Mouse (Mus musculus): ENCODE data around the gene Gan. TPM values are rescaled to one million over a fixed set of nuclear protein-coding genes. Genes with fewer than 3 reads are reported as not detected.

The Gan gene
- polyA plus RNA-seq, 1 experiment from 2014 or later, result 2.4 TPM

DNA sequence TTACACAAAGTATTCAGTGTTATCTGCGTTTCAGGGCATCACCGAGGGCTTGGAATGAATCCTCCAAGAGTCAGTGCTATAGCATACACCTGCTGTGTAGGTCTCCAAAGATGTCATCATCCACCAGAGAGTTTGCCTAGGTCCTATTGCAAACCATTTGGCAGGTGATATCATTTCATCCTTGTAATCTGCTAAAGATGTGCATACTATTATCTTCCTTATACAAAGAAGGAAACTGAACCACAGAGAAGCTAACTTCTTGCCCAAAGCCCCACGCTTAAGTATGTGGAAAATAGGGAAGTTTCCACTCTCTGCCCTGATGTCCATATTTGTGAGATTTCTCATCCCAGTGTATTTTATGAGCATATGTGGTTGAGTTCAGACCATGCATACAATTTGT is 31.5 kb upstream of the Gan start:
- Histone ChIP-seq H3K4me1 (no peaks in the 10 kb centered on the region), H3K36me3 (no peaks in the 10 kb centered on the region), H3K27me3 (ENCODE audit: low read depth, poor library complexity, severe bottlenecking) (no peaks in the 10 kb centered on the region), H3K9me3 (replicated peaks) (no peaks in the 10 kb centered on the region), H3K27ac (replicated peaks) (no peak overlapping the region), H3K4me3 (no peak overlapping the region)
- WGBS, result 92% methylated on average over 3 of the region's 3 CpGs
- no peak for DNase-seq (ENCODE audit: low spot score)

GRCm38 (mm10) chr8:117127063-117127462 is 30.9 kb upstream of the Gan start:
- Histone ChIP-seq H3K36me3 (no peaks in the 10 kb centered on the region), H3K4me1 (no peaks in the 10 kb centered on the region), H3K9me3 (replicated peaks) (no peaks in the 10 kb centered on the region), H3K4me3 (no peak overlapping the region), H3K27ac (replicated peaks) (no peak overlapping the region), H3K27me3 (ENCODE audit: low read depth, poor library complexity, severe bottlenecking) (no peaks in the 10 kb centered on the region)
- no peak for DNase-seq (ENCODE audit: low spot score)
- 85% methylated on average over 8 of the region's 8 CpGs for WGBS

GRCm38 (mm10) chr8:117133702-117134101 is 24.2 kb upstream of the Gan start:
- DNase-seq (ENCODE audit: low spot score), result no peak
- Histone ChIP-seq H3K27me3 (ENCODE audit: low read depth, poor library complexity, severe bottlenecking) (no peaks in the 10 kb centered on the region), H3K36me3 (no peaks in the 10 kb centered on the region), H3K9me3 (replicated peaks) (no peaks in the 10 kb centered on the region), H3K27ac (replicated peaks) (no peak overlapping the region), H3K4me1 (no peaks in the 10 kb centered on the region), H3K4me3 (no peak overlapping the region)
- 83% methylated on average over 3 of the region's 3 CpGs for WGBS

- H3K4me1 ChIP-seq, result no peaks in the 10 kb centered on the region
- no peaks in the 10 kb centered on the region for H3K27me3 ChIP-seq (ENCODE audit: low read depth, poor library complexity, severe bottlenecking)
- peaks cover 5% of the 10 kb centered on the region for H3K9me3 ChIP-seq (replicated peaks)
- WGBS, result 19% methylated on average over 4 of the region's 4 CpGs
- no peak overlapping the region for H3K27ac ChIP-seq (replicated peaks)
- no peak for DNase-seq (ENCODE audit: low spot score)
- no peak overlapping the region for H3K4me3 ChIP-seq
- no peaks in the 10 kb centered on the region for H3K36me3 ChIP-seq
These were observed 21.6 kb upstream of the Gan start for GRCm38 (mm10) chr8:117136351-117136750.

- Histone ChIP-seq H3K4me1 (no peaks in the 10 kb centered on the region), H3K27me3 (ENCODE audit: low read depth, poor library complexity, severe bottlenecking) (no peaks in the 10 kb centered on the region), H3K4me3 (no peak overlapping the region), H3K36me3 (no peaks in the 10 kb centered on the region), H3K27ac (replicated peaks) (no peak overlapping the region), H3K9me3 (replicated peaks) (peaks cover 5% of the 10 kb centered on the region)
- DNase-seq (ENCODE audit: low spot score), result no peak
- WGBS, result 56% methylated on average over 2 of the region's 2 CpGs
These were observed 21.2 kb upstream of the Gan start for GRCm38 (mm10) chr8:117136763-117137162.

DNA sequence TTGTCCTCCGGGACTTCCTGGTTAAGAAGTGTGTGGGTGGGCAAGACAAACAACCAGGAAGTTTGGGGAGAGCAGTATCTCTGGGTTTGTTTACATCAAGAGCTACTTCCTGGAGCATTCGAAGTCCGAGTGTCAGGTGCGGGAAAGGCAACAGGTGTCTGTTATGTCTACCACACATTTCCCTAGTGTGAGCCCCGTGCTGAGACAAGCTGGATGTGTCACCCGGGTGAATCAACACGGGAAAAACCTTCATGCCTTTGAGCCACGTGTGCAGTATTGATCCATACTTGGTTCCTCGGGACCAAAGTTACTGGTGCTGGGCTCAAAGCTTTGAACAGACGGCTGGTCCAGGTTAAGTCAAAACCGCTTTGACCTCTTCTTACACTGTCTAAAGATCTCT is 20.6 kb upstream of the Gan start:
- DNase-seq (ENCODE audit: low spot score), result no peak
- H3K27ac ChIP-seq (replicated peaks), result no peak overlapping the region
- H3K4me3 ChIP-seq, result no peak overlapping the region
- peaks cover 5% of the 10 kb centered on the region for H3K9me3 ChIP-seq (replicated peaks)
- no peaks in the 10 kb centered on the region for H3K36me3 ChIP-seq
- no peaks in the 10 kb centered on the region for H3K27me3 ChIP-seq (ENCODE audit: low read depth, poor library complexity, severe bottlenecking)
- H3K4me1 ChIP-seq, result no peaks in the 10 kb centered on the region
- 71% methylated on average over 11 of the region's 11 CpGs for WGBS

DNA sequence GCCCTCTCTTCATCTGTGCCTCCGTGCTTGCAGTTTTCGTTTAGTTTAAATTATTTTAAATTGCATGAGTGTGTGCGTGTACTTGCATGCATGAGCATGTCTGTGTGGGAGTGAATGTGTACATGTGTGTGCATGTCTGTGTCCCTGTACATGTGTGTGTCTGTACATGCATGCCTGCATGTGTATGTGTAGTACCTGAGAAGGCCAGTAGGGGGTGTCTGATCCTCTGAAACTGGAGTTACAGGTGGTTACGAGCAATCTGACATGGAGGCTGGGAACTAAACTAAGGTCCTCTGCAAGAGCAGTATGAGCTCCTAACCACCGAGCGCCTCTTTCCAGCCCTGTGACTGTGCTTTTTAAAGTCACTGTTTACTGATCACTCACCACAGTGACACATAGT is 9.4 kb upstream of the Gan start:
- no peak overlapping the region for H3K4me3 ChIP-seq
- H3K9me3 ChIP-seq (replicated peaks), result no peaks in the 10 kb centered on the region
- WGBS, result 92% methylated on average over 6 of the region's 6 CpGs
- H3K36me3 ChIP-seq, result no peaks in the 10 kb centered on the region
- no peaks in the 10 kb centered on the region for H3K27me3 ChIP-seq (ENCODE audit: low read depth, poor library complexity, severe bottlenecking)
- no peak overlapping the region for H3K27ac ChIP-seq (replicated peaks)
- H3K4me1 ChIP-seq, result no peaks in the 10 kb centered on the region
- DNase-seq (ENCODE audit: low spot score), result no peak

DNA sequence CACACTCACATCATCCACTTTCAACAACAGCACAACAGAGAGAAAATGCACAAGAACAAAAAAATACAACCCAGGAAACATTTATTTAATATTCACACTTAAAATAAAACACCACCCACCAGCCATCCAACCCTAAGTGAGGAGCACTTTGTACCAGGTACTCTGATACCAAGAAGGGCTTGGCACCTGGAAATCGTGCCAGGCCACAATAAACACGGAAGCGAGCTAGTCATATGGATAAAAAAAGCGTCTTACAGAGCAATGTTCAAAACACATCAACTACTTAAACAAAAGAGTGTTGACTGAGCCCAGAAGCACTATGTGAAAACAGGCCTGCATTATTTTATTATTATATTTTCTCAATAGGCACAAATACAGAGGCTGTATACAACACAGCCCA is 1.8 kb upstream of the Gan start:
- no peaks in the 10 kb centered on the region for H3K9me3 ChIP-seq (replicated peaks)
- no peak overlapping the region for H3K27ac ChIP-seq (replicated peaks)
- DNase-seq (ENCODE audit: low spot score), result no peak
- H3K36me3 ChIP-seq, result no peaks in the 10 kb centered on the region
- no peaks in the 10 kb centered on the region for H3K27me3 ChIP-seq (ENCODE audit: low read depth, poor library complexity, severe bottlenecking)
- H3K4me1 ChIP-seq, result peaks cover 42% of the 10 kb centered on the region
- H3K4me3 ChIP-seq, result peak overlapping the region; percentile 87
- WGBS, result 97% methylated on average over 4 of the region's 4 CpGs

GRCm38 (mm10) chr8:117156866-117157768 is 818 bp upstream of the Gan start:
- Histone ChIP-seq H3K4me1 (peaks cover 42% of the 10 kb centered on the region), H3K27ac (replicated peaks) (peak overlapping the region; percentile 92), H3K9me3 (replicated peaks) (no peaks in the 10 kb centered on the region), H3K4me3 (peak overlapping the region; percentile 87), H3K36me3 (no peaks in the 10 kb centered on the region), H3K27me3 (ENCODE audit: low read depth, poor library complexity, severe bottlenecking) (no peaks in the 10 kb centered on the region)
- 11% methylated on average over 33 of the region's 33 CpGs for WGBS
- no peak for DNase-seq (ENCODE audit: low spot score)

GRCm38 (mm10) chr8:117157769-117158091 is 205 bp upstream of the Gan start:
- H3K36me3 ChIP-seq, result no peaks in the 10 kb centered on the region
- under 1% methylated on average over 45 of the region's 45 CpGs for WGBS
- H3K27ac ChIP-seq (replicated peaks), result peak overlapping the region; percentile 92
- DNase-seq (ENCODE audit: low spot score), result peak; percentile 96
- H3K4me1 ChIP-seq, result peaks cover 42% of the 10 kb centered on the region
- H3K4me3 ChIP-seq, result peak overlapping the region; percentile 87
- H3K9me3 ChIP-seq (replicated peaks), result no peaks in the 10 kb centered on the region
- H3K27me3 ChIP-seq (ENCODE audit: low read depth, poor library complexity, severe bottlenecking), result no peaks in the 10 kb centered on the region

- DNase-seq (ENCODE audit: low spot score), result no peak
- H3K4me1 ChIP-seq, result peaks cover 42% of the 10 kb centered on the region
- WGBS, result 73% methylated on average over 5 of the region's 5 CpGs
- no peak overlapping the region for H3K27ac ChIP-seq (replicated peaks)
- no peaks in the 10 kb centered on the region for H3K36me3 ChIP-seq
- peak overlapping the region; percentile 87 for H3K4me3 ChIP-seq
- H3K9me3 ChIP-seq (replicated peaks), result no peaks in the 10 kb centered on the region
- no peaks in the 10 kb centered on the region for H3K27me3 ChIP-seq (ENCODE audit: low read depth, poor library complexity, severe bottlenecking)
These were observed 1.1 kb downstream of the Gan start for GRCm38 (mm10) chr8:117159031-117159430.

DNA sequence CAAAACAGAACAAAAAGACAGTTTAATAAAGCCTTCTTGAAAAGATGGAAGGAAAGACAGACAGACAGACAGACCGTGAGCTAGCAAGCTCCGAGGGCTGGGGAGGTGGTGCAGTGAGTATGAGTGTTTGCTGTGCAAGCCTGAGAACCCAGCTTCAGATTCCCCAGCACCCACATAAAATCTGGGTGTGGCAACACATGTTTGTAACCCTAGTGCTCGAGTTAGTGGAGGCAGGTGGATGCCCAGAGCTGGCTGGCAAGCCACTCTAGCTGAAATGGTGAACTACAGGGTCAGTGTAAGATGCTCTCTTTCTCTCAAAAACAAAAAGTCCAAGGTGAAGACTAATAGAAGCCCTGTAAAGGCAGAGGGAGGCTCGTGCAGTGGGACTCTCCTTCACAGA is 7.0 kb downstream of the Gan start:
- H3K36me3 ChIP-seq, result peaks cover 4% of the 10 kb centered on the region; the same call in 1 of the 2 replicates
- H3K9me3 ChIP-seq (replicated peaks), result no peaks in the 10 kb centered on the region
- H3K27ac ChIP-seq (replicated peaks), result no peak overlapping the region
- 87% methylated on average over 4 of the region's 4 CpGs for WGBS
- H3K4me1 ChIP-seq, result peaks cover 3% of the 10 kb centered on the region; the same call in 1 of the 2 replicates
- H3K4me3 ChIP-seq, result no peak overlapping the region
- H3K27me3 ChIP-seq (ENCODE audit: low read depth, poor library complexity, severe bottlenecking), result no peaks in the 10 kb centered on the region
- DNase-seq (ENCODE audit: low spot score), result no peak

DNA sequence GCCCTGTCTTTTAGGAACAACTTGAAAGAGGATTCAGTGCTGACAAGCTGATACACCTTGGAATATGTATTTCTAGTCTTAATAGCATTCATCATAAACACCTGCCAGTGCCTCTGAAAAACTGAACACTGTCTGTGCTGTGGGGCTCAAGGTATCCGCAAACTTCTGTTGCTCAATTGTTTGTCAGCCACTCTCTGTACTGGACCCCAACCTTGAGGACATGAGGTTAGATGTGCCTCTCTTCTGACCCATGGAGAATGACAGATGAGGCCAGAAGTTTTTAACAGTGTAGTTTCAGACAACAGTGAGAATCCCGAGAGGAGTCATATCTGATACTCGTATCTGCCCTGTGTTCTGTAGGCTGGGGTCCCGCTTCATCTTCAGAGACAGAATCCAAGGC is 7.6 kb downstream of the Gan start:
- DNase-seq (ENCODE audit: low spot score), result no peak
- Histone ChIP-seq H3K4me3 (no peak overlapping the region), H3K27me3 (ENCODE audit: low read depth, poor library complexity, severe bottlenecking) (no peaks in the 10 kb centered on the region), H3K4me1 (no peaks in the 10 kb centered on the region), H3K9me3 (replicated peaks) (no peaks in the 10 kb centered on the region), H3K36me3 (peaks cover 4% of the 10 kb centered on the region; the same call in 1 of the 2 replicates), H3K27ac (replicated peaks) (no peak overlapping the region)
- 95% methylated on average over 4 of the region's 4 CpGs for WGBS

Measured in midbrain, embryonic 10.5 days (tissue).